Mouse (Mus musculus) liver, embryonic 13.5 days (tissue): ENCODE results near the gene Npas2. TPM values are rescaled to one million over a fixed set of nuclear protein-coding genes. Genes with fewer than 3 reads are reported as not detected.
A peak's percentile ranks its signal among the peaks of the same experiment; 100 is the strongest.

ENCODE experiments used
- ATAC-seq: fragments of 200-750 bp; cut with Nextera tagmentation; 2 replicates; pipeline ENCODE4 v1.8.0; 2017; ENCODE audit warnings: low read depth, mild to moderate bottlenecking, moderate number of reproducible peaks, moderate library complexity
- DNase-seq: peaks from one replicate; pipeline ENCODE4 v3.0.0; 2022
- H3K27ac ChIP-seq: fragments of 300-500 bp; sonication (generic); 2 replicates; pipeline ENCODE4 v1.5.1; 2015; ENCODE audit warnings: moderate library complexity, mild to moderate bottlenecking, inconsistent platforms
- H3K27me3 ChIP-seq: fragments of 300-500 bp; sonication (generic); 2 replicates; pipeline ENCODE4 v1.6.1; 2015; ENCODE audit warnings: mild to moderate bottlenecking, inconsistent platforms
- H3K36me3 ChIP-seq: fragments of 300-500 bp; sonication (generic); 2 replicates; pipeline ENCODE4 v1.6.1; 2015; ENCODE audit warnings: mild to moderate bottlenecking, inconsistent platforms
- H3K4me1 ChIP-seq: fragments of 300-500 bp; sonication (generic); replicated peaks from 2 replicates; pipeline ENCODE4 v1.6.1; 2015; ENCODE audit warnings: inconsistent platforms
- H3K4me2 ChIP-seq: fragments of 300-500 bp; sonication (generic); 2 replicates; pipeline ENCODE4 v1.6.1; 2015; ENCODE audit warnings: inconsistent platforms, mild to moderate bottlenecking, moderate library complexity
- H3K4me3 ChIP-seq: fragments of 300-500 bp; sonication (generic); replicated peaks from 2 replicates; pipeline ENCODE4 v1.5.1; 2015; ENCODE audit warnings: mild to moderate bottlenecking, inconsistent platforms
- H3K9ac ChIP-seq: fragments of 300-500 bp; sonication (generic); 2 replicates; pipeline ENCODE4 v1.6.1; 2015; ENCODE audit warnings: mild to moderate bottlenecking, inconsistent platforms
- H3K9me3 ChIP-seq: fragments of 300-500 bp; sonication (generic); replicated peaks from 2 replicates; pipeline ENCODE4 v1.6.1; 2016; ENCODE audit warnings: inconsistent platforms
- WGBS: fragments of 180-500 bp; shearing (Covaris S2); methylation state at CpG from one replicate; pipeline ENCODE4 v1.1.7; 2015; ENCODE audit not compliant: insufficient replicate concordance; 5-methylcytosine and 5-hydroxymethylcytosine counted together
- polyA plus RNA-seq: library from polyadenylated mRNA; unstranded; fragments of >200 nt; fragmentation: Nextera tagmentation; extraction: Ambion mirVana; gene quantifications from 2 replicates; pipeline ENCODE4 v1.2.1, GENCODE M21; 2015

Gene Npas2
- polyA plus RNA-seq, 1 experiment from 2014 or later: 0.13 TPM

- Histone ChIP-seq H3K9me3 (no peaks in the 10 kb centered on the region), H3K4me3 (no peak overlapping the region), H3K4me2 (no peak overlapping the region), H3K27ac (no peak overlapping the region), H3K27me3 (no peaks in the 10 kb centered on the region), H3K9ac (no peak overlapping the region), H3K4me1 (no peaks in the 10 kb centered on the region), H3K36me3 (no peaks in the 10 kb centered on the region)
- DNase-seq (no peak), ATAC-seq (no peak)
- 51% methylated on average over 3 of the region's 3 CpGs for WGBS
Measured at GRCm38 (mm10) chr1:39257331-39257594, 63.7 kb downstream of the Npas2 start.

GRCm38 (mm10) chr1:39259668-39260067 lies 66.1 kb downstream of the Npas2 start:
- DNase-seq (no peak), ATAC-seq (no peak)
- Histone ChIP-seq H3K9ac (no peak overlapping the region), H3K36me3 (no peaks in the 10 kb centered on the region), H3K4me1 (no peaks in the 10 kb centered on the region), H3K27me3 (no peaks in the 10 kb centered on the region), H3K9me3 (no peaks in the 10 kb centered on the region), H3K4me3 (no peak overlapping the region), H3K27ac (no peak overlapping the region), H3K4me2 (no peak overlapping the region)
- 39% methylated on average over 3 of the region's 3 CpGs for WGBS

GRCm38 (mm10) chr1:39260183-39260978 lies 66.8 kb downstream of the Npas2 start:
- Histone ChIP-seq H3K36me3 (no peaks in the 10 kb centered on the region), H3K4me3 (no peak overlapping the region), H3K4me1 (no peaks in the 10 kb centered on the region), H3K27me3 (no peaks in the 10 kb centered on the region), H3K9ac (no peak overlapping the region), H3K9me3 (no peaks in the 10 kb centered on the region), H3K27ac (no peak overlapping the region), H3K4me2 (no peak overlapping the region)
- no peak for ATAC-seq
- no peak for DNase-seq
- WGBS: 54% methylated on average over 8 of the region's 8 CpGs

GRCm38 (mm10) chr1:39266843-39267512 lies 73.4 kb downstream of the Npas2 start:
- no peaks in the 10 kb centered on the region for H3K36me3 ChIP-seq
- no peak overlapping the region for H3K9ac ChIP-seq
- no peaks in the 10 kb centered on the region for H3K4me1 ChIP-seq
- DNase-seq: no peak
- no peaks in the 10 kb centered on the region for H3K9me3 ChIP-seq
- no peak overlapping the region for H3K4me2 ChIP-seq
- H3K27me3 ChIP-seq: no peaks in the 10 kb centered on the region
- no peak for ATAC-seq
- WGBS: 70% methylated on average over 9 of the region's 9 CpGs
- H3K4me3 ChIP-seq: no peak overlapping the region
- no peak overlapping the region for H3K27ac ChIP-seq

- no peak overlapping the region for H3K27ac ChIP-seq
- H3K4me2 ChIP-seq: no peak overlapping the region
- H3K27me3 ChIP-seq: no peaks in the 10 kb centered on the region
- 50% methylated on average over 6 of the region's 6 CpGs for WGBS
- H3K4me3 ChIP-seq: no peak overlapping the region
- DNase-seq (no peak), ATAC-seq (no peak)
- H3K9ac ChIP-seq: no peak overlapping the region
- H3K9me3 ChIP-seq: no peaks in the 10 kb centered on the region
- no peaks in the 10 kb centered on the region for H3K36me3 ChIP-seq
- no peaks in the 10 kb centered on the region for H3K4me1 ChIP-seq
Measured at GRCm38 (mm10) chr1:39272976-39273375, 79.4 kb downstream of the Npas2 start.

GRCm38 (mm10) chr1:39280391-39280790 lies 86.9 kb downstream of the Npas2 start:
- 69% methylated on average over 7 of the region's 7 CpGs for WGBS
- H3K9me3 ChIP-seq: 0 out of 2 replicates have a peak, but pooled peaks cover 3% of the 10 kb centered on the region
- no peaks in the 10 kb centered on the region for H3K4me1 ChIP-seq
- no peak overlapping the region for H3K4me3 ChIP-seq
- no peak overlapping the region for H3K27ac ChIP-seq
- no peak for DNase-seq
- ATAC-seq: no peak
- H3K4me2 ChIP-seq: no peak overlapping the region
- no peak overlapping the region for H3K9ac ChIP-seq
- no peaks in the 10 kb centered on the region for H3K27me3 ChIP-seq
- H3K36me3 ChIP-seq: no peaks in the 10 kb centered on the region

GRCm38 (mm10) chr1:39280989-39281875 lies 87.7 kb downstream of the Npas2 start:
- Histone ChIP-seq H3K9ac (no peak overlapping the region), H3K4me2 (no peak overlapping the region), H3K36me3 (no peaks in the 10 kb centered on the region), H3K9me3 (0 out of 2 replicates have a peak, but pooled peaks cover 3% of the 10 kb centered on the region), H3K27ac (no peak overlapping the region), H3K27me3 (no peaks in the 10 kb centered on the region), H3K4me3 (no peak overlapping the region), H3K4me1 (no peaks in the 10 kb centered on the region)
- DNase-seq (no peak), ATAC-seq (no peak)
- 65% methylated on average over 15 of the region's 15 CpGs for WGBS

GRCm38 (mm10) chr1:39281888-39282287 lies 88.4 kb downstream of the Npas2 start:
- Histone ChIP-seq H3K9me3 (0 out of 2 replicates have a peak, but pooled peaks cover 3% of the 10 kb centered on the region), H3K27ac (no peak overlapping the region), H3K4me2 (no peak overlapping the region), H3K9ac (no peak overlapping the region), H3K27me3 (no peaks in the 10 kb centered on the region), H3K4me3 (no peak overlapping the region), H3K36me3 (no peaks in the 10 kb centered on the region), H3K4me1 (no peaks in the 10 kb centered on the region)
- ATAC-seq (no peak), DNase-seq (no peak)
- 70% methylated on average over 5 of the region's 5 CpGs for WGBS

GRCm38 (mm10) chr1:39283323-39283722 lies 89.8 kb downstream of the Npas2 start:
- no peaks in the 10 kb centered on the region for H3K36me3 ChIP-seq
- 0 out of 2 replicates have a peak, but pooled peaks cover 3% of the 10 kb centered on the region for H3K9me3 ChIP-seq
- no peak overlapping the region for H3K4me3 ChIP-seq
- no peak overlapping the region for H3K9ac ChIP-seq
- H3K27me3 ChIP-seq: no peaks in the 10 kb centered on the region
- ATAC-seq (no peak), DNase-seq (no peak)
- no peak overlapping the region for H3K27ac ChIP-seq
- no peak overlapping the region for H3K4me2 ChIP-seq
- 59% methylated on average over 7 of the region's 7 CpGs for WGBS
- no peaks in the 10 kb centered on the region for H3K4me1 ChIP-seq

- Histone ChIP-seq H3K9ac (no peak overlapping the region), H3K9me3 (no peaks in the 10 kb centered on the region), H3K4me3 (no peak overlapping the region), H3K27me3 (no peaks in the 10 kb centered on the region), H3K36me3 (no peaks in the 10 kb centered on the region), H3K4me2 (no peak overlapping the region), H3K4me1 (no peaks in the 10 kb centered on the region), H3K27ac (no peak overlapping the region)
- WGBS: 59% methylated on average over 16 of the region's 16 CpGs
- ATAC-seq (no peak), DNase-seq (peak; percentile 3)
Measured at GRCm38 (mm10) chr1:39284786-39285185, 91.3 kb downstream of the Npas2 start.

- Histone ChIP-seq H3K4me3 (no peak overlapping the region), H3K9ac (no peak overlapping the region), H3K9me3 (no peaks in the 10 kb centered on the region), H3K36me3 (no peaks in the 10 kb centered on the region), H3K27me3 (no peaks in the 10 kb centered on the region), H3K27ac (no peak overlapping the region), H3K4me2 (no peak overlapping the region), H3K4me1 (no peaks in the 10 kb centered on the region)
- ATAC-seq (no peak), DNase-seq (no peak)
- WGBS: 87% methylated on average over 9 of the region's 9 CpGs
Measured at GRCm38 (mm10) chr1:39287076-39287475, 93.5 kb downstream of the Npas2 start.
